Mouse (Mus musculus) embryo, embryonic 11 days (tissue): ENCODE data around the gene Wfdc17.

Experiments used
- DNase-seq: peaks from one replicate; pipeline ENCODE4 v3.0.0-alpha.2; 2015

Gene Wfdc17

DNA sequence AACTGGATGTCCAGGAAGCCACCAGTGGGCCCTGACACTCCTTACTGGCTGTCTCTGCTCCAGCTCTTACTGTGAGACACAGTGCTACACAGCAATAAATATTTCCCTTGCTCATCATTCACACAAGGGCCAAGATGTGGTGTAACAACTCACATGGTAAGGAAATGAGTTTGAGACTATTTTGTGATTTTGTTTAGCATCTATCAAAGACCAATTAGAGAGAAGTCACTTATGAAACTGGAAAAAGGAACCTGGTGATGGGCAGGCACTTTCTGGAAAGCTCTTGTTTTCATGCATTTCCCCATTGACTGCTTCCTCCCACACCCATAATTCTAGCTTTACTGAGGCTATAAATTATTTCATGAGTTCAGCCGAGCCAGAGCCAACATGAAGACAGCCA is at the start of gene Wfdc17:
Gene Wfdc17, plus strand, starts transcription at position 287 of the 400 bp plus-strand sequence.
- no peak for DNase-seq

DNA sequence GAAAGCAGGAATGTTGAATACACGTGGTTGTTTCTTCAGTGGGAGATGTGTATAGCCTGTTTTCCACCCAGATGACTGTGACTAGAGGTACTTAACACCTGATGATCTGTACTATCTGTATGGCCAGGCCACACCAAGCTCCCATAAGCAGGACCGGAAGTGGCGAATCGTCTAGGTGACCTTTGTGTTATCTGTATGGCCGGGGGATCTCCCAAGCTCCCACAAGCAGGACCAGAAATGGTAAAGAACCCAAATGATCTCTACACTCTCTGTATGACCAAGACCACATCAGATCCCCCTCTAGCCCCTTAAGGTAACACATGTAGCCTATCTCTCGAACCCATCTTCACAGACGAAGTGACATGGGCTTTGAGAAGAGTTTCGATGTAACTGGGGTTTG is 49.2 kb upstream of the Wfdc17 start:
- no peak for DNase-seq

DNA sequence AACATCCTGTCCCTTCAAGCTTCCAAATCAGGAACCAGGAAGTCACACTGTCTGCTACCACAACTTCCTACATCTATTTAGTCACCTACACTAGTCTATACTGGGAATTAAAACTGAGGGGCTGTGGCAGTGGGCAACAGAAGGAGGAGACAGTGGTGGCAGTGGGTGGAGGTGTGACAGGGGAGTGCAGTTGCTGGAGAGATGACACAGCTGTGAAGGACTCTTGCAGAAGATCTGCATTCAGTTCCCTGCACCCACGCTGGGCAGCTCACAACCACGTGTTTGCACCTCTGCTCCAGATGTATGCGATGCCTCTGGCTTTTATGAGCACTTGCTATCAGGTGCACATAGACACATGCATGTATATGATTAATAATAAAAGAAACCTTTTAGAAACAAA is 46.3 kb upstream of the Wfdc17 start:
- no peak for DNase-seq

DNA sequence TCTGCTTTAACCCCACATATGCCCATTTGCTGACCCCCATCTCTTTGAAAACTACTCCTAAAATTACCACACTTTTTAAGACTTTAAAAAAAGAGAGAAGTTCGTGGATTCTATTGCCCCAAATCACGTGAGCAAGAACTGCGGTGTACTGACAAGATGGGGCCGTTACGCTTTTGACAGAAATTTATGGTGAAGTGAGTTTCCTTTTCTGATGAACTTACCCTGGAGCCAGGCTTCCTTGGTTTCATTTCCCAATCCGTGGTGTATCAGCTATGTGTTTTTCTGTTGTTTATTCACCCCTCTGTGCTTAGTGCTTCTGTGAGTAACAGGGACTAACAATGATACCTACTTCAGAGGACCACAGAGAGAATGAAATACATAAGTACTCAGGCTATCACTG is 45.0 kb upstream of the Wfdc17 start:
- no peak for DNase-seq

DNA sequence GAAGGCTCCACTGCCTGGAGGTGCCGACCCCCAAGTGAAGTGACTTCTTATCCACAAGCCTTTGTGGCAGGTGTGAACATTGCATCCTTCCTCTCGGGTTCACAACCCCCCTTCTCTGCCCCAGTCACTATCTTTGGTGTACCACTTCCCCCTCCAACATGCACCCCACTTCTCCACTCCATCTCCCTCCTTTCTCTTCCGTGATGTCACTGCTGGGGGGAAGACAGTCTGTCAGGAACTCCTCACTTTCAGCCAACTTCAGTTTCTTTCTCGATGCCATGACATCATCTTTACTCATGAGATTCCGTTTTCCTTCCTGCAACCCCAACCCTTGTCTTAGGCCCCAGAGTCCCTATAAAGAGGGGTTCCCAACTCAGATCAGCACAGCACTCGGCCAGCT is 41.6 kb upstream of the Wfdc17 start, which contains the start of gene Ccl4:
Gene Ccl4, plus strand, starts transcription at position 381 of the 400 bp plus-strand sequence.
- no peak for DNase-seq

DNA sequence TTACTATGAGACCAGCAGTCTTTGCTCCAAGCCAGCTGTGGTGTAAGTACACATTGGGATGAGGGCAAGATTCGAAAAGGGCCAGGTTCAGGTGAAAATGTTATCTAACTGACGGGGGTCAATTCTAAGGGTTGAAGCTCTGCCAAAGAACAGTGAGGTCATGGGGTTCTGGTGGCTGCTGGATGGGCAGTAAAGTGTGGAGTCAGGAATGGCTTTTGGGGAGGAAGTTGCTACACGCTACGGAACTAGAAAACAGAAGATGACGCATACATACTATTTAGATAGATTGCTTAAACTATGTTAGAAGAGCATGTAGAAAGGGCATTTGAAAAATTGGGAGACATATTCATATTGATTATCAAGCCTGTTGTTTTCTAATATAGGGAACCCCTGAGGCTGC is 40.3 kb upstream of the Wfdc17 start:
- no peak for DNase-seq

DNA sequence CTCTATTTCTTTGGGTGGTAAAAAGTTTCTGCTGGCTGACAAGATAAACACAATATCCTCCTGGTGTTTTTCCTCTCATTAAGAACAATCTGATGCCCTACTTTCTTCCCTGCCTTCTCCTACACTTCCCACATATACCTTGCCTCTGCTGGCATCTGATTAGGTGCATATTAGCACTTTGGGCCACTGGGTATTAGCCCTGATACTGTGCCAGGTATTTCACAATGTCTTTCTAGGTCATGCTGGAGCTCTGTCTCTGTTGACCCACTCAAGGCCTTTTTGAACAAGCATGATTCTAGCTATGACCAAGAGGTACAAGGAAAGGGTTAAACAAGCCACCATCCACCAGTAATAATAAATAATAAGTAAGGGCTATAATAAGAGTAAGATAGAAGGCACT is 32.0 kb upstream of the Wfdc17 start:
- no peak for DNase-seq

DNA sequence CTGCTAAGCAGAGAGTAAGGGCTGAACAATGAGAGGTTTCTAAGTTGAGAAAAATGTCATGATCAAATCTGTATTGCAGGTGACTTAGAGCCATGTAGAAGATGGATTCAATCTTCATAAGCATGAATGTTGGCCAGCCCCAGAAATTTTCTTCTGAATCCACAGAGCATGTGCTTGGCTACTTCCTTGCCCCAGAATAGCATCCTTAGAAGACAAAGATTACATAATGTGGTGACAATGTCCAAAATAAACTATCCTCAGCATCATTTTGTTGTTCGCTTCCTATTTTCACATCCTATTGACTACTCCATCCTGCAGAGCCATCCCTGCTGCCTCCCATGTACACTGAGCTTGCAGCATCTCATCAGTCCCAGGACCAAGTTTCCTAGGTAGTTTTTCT is 28.1 kb upstream of the Wfdc17 start:
- DNase-seq: no peak

DNA sequence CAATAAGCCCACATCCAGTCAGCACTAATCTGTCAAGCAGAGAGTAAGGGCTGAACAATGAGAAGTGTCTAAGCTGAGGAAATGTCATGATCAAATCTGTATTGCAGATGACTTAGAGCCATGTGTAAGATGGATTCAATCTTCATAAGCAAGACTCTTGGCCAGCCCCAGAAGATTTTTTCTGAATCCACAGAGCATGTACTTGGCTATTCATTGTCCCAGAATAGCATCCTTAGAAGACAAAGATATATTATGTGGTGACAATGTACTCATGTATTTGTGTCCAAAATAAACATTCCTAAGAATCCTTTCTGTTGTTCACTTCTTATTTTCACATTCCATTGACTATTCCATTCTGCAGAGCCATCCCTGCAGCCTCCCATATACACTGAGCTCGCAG is 13.9 kb upstream of the Wfdc17 start:
- no peak for DNase-seq

DNA sequence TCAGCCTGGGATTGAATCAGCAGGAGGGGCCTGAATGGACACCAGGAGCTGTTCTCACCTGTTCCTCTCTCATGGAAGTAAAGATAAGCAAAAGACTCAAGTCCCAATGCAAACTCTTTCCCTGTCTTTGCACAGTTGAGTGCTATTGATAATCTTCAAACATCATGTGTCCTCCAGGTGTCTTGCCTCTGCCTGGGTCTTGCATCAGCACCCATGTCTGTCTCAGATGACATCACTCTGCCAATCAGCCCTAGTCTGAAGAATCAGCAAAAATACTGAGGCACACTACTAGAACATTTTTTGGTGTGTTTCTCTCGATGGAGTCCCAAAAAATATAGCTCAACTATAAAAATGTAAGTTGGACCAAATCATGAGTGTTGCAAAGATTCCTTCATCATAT is 11.8 kb upstream of the Wfdc17 start:
- no peak for DNase-seq

DNA sequence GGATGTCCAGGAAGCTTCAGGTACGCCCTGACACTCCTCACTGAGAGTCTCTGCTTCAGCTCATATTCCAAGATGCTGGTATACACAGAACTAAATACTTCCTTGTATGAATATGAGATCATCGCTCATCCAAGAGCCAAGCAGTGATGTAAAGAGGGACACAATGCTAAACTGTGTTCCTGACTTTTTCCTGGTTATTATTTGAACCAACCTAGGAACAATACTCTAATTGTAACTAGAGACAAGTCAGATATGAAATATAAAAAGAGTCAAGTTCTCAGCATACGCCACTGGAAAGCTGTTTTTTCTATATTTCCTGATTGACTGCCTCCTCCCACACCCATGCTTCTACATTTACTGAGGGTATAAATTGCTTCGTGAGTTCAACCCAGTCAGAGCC is 4.9 kb downstream of the Wfdc17 start, which contains the start of gene Wfdc18:
Gene Wfdc18, plus strand, starts transcription at position 301 of the 400 bp plus-strand sequence.
- DNase-seq: no peak

DNA sequence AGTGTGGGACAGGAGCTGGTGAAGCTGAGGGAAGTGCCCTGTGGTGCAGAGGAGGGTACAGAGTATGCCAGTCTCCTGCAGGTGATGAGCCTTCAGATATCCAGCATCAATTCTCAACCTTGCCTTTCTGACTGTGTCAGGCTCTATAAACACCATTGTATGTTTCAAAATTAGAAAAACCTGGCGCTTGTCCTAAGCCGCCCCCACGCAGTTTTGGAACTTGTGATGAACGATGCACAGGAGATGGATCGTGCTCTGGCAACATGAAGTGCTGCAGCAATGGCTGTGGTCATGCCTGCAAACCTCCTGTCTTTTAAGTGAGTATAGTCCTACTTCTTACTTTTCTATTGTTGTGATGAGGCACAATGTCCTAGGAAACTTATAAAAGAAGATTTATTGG is 5.9 kb downstream of the Wfdc17 start:
- DNase-seq: no peak

DNA sequence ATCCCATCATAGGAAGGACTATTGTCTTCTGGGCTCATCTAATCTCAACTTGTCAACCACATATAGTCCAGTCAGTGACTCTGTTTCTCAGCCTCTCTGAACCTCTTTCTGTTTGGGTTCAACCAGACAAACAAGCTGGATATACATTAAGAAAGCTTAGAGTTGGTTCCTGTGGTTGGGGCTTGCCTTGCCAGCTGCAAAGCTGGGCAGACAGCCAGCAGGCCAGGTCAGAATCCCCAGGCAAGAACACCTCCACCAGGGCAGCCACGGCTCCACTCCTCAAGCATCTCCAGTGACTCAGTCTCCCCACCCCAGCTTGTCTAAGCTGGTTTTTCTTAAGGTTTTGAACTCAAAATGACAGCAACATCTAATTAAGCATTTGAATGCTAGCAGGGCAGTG is 8.9 kb downstream of the Wfdc17 start:
- no peak for DNase-seq

DNA sequence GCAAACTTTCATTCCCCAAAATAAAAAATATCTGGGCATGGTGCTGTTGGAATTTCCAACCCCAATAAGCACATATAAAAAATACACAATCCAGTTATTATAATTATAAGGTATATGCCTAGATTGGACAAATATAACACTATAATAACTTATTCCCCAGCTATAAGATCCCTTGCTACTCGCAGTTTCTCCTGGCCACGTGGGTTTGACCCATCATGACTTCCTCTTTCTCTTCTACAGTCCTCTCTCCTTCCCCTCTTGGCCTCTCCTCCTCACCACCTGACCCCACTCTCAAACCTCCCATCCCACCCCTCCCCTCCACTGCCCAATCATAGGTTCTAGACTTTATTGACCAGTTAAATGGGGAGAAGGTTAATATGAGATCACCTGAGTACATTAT is 10.1 kb downstream of the Wfdc17 start:
- DNase-seq: no peak

DNA sequence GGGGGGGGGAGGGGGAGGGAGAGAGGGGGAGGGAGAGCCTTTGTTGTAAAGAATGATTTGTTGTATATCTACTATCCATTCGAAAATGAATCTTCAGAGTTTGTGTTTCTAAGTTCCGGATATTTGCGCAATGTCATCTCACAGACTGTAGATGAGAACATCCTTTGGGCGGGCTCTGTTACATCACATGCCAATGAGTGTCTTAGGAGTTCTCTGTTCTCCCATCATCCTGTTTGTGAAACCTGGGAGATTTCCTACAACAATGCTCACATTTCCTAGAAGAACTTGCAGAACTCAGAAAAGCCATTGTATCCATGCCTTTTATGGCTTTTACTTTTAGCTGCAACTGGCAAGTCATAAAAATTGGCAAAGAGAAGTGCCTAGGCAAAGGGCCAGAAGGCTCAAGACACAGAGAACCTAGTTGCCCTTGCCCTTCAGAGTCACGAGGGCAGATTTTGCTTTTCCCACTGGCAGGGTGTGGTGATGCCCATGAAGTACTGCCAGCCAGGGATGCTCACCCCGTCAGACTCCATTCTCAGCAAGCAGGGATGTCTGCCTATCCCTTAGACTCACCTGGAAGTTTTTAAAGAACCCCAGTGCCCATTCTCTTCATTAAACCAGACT is 13.4 kb downstream of the Wfdc17 start:
- DNase-seq: no peak

DNA sequence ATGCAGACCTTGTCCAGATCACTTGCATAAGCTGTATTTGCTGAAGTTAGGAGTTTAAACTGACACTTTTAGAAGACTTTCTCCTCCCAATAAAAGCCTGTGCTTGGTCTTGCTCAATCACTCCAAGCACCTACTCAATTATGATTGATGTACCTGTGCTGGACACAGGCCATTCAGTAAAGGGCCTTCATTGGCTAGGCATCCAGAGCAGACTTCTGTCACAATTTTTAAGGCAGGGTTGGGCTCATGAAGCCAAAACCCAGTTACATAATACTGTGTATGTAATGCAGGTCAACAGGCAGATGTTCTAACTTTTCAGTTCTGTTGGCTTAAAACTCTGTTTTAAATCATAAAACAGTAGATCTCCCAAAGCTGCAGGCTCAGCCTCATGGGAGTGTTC is 17.0 kb downstream of the Wfdc17 start:
- no peak for DNase-seq

DNA sequence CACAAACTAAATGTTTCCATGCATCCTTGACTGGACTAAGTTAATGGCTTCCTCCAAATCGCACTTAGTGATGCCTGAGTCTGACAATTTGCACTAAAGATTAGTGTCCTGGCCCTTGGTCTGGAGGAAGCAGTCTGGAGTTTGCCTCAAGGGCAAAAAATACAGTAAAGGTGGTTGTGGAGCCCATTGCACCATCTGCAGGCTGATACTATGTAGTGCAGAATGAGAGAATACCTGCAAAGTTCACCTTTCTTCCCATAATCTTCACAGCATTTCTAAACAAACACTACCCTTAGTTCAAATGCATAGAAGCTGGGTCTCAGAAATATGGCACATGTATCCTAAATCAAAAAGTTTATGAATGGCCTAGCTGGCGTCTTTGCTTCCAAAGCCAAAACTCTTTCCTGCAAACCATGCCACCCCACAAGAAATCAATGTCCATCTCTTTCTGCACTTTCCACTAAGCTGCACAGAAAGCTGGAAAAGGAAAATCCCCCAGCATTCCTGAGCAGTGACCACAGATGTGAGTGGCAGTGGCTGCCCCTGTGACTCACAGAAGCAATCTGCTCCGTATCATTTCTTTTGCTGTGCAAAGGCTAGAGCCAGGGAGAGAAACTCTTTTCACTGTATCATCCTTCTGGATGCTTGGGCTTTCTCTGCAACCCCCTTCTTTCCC is 25.1 kb downstream of the Wfdc17 start:
- peak; percentile 13 for DNase-seq

DNA sequence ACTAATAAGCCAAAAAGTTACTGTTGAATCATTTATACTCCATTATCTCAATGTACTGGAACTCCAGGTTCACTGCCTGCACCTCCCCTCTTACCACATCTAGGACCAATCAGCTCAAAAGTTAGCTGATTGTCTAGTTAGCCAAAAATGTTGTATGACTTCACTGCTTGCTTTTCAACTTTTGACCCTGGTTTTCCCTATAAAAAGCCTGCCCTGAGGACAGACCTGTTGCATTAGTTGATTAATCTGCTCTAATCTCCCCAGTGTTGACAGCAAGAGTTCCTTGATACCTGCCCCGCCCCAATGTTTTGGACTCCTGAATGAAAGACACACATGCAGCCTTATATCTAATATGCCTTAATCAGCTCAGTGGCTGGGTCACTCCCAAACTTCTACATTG is 27.3 kb downstream of the Wfdc17 start:
- no peak for DNase-seq

DNA sequence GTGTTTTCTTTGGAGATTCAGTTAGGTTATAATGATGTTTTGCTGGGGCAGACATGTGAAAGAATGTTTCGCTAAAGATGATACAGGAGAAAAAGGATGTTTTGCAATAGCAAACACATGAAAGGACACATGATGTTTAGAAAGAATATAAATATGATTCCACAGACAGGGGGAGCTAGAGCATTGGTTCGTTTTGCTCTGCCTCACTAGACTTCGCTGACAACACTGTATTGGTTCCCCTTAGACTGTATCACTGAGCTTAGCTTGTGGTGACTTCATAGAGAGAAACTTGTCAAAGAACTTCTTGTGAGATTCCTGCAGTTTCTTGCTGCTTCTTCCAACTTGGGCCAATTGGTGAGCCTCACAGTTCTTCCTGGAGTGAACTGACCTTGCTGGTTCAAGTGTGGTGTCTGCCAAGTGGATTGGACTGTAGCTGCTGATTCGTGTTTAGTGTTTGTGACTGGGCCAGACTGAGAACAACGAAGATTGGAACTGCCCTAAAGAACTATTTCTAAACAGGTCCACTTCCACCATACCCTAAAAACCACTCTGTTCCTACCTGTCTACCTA is 29.4 kb downstream of the Wfdc17 start:
- DNase-seq: no peak

DNA sequence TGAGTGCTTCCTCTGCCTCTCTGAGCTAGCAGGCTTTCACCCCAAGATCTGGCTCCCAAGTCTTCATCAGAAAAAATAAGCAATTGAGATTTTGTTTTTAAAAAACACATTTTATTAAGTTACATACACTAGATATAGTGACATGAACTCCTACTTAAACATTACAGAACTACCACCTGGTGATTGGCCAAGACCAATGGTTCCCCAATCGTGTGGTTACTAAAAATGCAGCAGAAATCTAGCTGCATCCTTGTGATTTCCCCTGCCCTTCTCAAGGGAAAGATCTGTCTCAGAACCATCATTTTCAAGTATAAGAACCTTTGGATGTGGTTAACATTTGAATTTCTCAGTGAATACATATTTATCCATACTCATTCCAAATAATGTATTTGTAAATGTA is 30.4 kb downstream of the Wfdc17 start:
- no peak for DNase-seq

DNA sequence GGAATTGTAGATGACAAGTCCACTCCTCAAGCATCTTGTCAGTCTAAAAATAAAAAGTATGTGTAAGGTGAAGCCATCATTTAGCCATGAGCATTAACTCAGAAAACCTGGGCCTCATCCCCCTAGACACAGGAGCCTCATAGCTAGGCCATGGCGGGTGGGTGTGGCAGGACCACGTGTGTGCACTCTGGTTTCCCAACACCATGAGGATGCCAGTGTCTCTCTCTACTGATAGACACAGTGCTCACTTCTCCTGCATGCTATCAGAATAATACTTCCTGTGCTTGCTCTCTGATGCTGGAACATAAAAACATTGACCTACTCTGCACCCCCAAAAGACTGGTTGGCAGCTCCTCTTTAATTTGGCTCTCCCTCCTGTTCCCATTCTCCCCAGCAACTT is 32.1 kb downstream of the Wfdc17 start:
- no peak for DNase-seq

DNA sequence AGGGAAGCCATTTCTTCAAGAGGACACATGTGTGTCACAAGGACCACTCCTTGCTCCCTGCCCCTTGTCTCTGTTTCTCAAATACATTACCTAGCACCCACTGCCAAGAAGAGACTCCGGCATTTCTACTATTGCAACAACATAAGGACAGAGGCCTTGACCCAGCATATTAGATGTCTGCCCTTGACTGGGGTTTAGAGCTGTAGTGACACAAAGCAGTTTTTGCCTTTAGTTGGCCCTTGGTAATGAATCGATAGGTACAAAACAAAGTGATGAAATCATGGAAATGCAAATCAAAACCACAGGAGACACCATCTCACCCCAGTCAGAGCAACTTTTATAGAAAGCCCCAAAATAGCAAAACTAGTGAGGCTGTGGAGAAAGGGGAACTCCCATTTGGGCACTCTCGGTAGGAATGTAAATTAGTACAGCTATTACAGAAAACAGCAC is 33.3 kb downstream of the Wfdc17 start:
- no peak for DNase-seq

DNA sequence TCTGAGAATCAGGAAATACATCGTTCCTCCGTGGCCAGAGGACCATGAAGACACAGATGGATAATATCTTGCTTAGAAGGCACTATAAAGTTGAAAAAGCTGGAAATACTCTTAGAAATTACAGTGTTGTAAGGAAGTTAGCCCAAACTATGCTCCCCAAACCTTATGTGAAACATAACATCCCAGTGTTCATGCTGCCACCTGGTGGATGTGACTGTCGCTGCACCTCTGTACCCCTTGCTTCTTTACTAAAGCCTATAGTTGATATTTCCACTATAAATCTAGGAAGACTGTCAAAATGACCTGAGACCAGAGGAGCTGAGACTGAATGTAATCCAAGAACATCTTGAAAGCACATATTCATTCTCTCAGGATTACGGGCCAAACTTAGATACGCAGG is 35.5 kb downstream of the Wfdc17 start:
- peak; percentile 73 for DNase-seq

DNA sequence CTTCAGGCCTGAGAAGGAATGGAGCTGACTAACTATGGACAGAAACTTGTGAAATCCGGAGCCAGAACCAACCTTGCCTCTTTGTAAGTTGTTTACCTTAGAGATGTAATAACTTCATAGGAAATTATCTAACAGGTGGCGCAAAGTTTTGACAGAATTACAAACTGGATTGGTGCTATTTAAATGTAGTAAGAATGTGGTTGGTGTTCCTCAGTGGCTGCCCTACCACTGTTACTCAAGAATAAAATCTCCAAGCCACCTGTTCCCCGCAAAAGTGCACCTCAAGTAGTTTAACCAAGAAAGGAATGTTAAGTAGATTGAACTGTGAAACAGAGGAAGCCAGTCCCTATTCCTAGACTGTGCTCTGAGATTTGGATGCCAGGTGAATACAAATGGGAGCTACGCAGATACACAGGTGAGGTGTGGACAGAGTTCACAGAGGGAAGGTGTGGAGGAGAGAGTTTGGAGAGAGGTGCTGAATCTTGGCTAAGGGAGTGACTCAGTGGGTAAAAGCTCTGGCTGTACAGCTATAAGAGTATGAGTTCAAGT is 36.7 kb downstream of the Wfdc17 start:
- no peak for DNase-seq
